Mouse (Mus musculus) liver, postnatal 0 days (tissue): ENCODE results near the gene Crtc2.

Source experiments
- CTCF ChIP-seq: sonication (generic); IDR thresholded peaks from 2 replicates; pipeline ENCODE4 v1.5.1; 2016; ENCODE audit warnings: antibody characterized with exemption, low read depth
- EP300 ChIP-seq: IDR thresholded peaks from 2 replicates; pipeline ENCODE4 v1.6.1; 2016; ENCODE audit warnings: antibody characterized with exemption, low read depth, mild to moderate bottlenecking

DNA sequence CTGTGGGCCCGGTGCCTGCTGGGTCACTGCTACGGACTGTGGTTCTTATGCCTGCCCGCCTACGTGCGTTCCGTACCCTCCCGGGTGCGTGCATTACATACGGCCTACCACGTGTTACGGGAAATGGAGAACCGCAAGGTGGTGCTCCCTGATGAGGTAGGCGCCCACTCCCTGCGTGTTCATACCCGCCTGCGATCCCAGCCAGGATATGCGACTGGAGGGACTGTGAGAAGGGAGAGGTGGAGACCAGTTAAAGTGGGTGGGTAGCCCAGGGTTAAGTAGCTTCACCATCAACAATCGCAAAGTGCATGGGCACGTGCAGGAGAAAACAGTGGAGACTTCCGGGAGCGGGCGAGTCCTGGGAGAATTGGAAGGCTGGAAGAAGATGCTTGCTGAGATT lies 19.9 kb downstream of the Crtc2 start:
- TF ChIP-seq CTCF = no peak
- no peak for TF ChIP-seq EP300
